Comparison of ENCODE assay signal across 27 mouse cellular contexts in the genomic region with DNA sequence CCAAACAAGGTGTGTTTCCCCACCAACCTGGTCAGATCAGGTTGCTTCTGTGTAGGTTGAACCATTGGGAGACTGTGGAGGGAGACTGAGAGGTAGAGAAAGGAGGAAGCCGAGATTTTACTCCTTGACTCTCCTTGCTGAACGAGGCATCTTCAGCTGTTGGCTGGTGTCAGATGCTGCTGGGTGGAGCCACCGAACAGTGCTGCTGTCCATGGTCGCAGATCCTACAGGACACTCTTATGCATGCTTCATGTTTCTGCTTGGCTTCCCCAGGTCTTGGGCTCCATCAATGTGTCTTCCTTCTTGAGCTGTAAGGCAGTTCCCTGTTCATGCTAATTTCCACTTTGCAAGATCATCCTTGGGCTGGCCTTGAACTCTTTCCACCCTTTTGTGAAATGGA.
DNase-seq lines count a peak whose midpoint lies in the region; ATAC-seq and TF ChIP-seq lines count a peak whose summit lies in the region.
"Had no signal": no experiment of that assay in that cellular context is flagged by ENCODE, and none has a peak within 500 bp of the region (broad histone marks: within the 10 kb centered on the region; RNA-seq: fewer than 3 reads in every experiment).

No protein-coding gene starts in this region.

- H3K9ac ChIP-seq in kidney, embryonic 14.5 days (ENCODE audit: low read depth, low read length) = no peak overlapping the region
- no peak overlapping the region for H3K9ac ChIP-seq in midbrain, embryonic 11.5 days (ENCODE audit: low read length)
- H3K9ac ChIP-seq: embryonic facial prominence, embryonic 12.5 days; embryonic facial prominence, embryonic 15.5 days; forebrain, postnatal 0 days; heart, embryonic 13.5 days; hindbrain, embryonic 14.5 days had no signal

- no peak overlapping the region for H3K4me3 ChIP-seq in kidney, embryonic 14.5 days (ENCODE audit: low read length)
- no peak overlapping the region for H3K4me3 ChIP-seq in midbrain, embryonic 11.5 days (ENCODE audit: low read depth, low read length)
- no peak overlapping the region for H3K4me3 ChIP-seq in midbrain, embryonic 10.5 days
- H3K4me3 ChIP-seq in myocyte = no peak overlapping the region
- H3K4me3 ChIP-seq: embryonic facial prominence, embryonic 12.5 days; embryonic facial prominence, embryonic 15.5 days; heart, adult 2 months; heart, embryonic 10.5 days; heart, embryonic 13.5 days had no signal

- H3K27ac ChIP-seq in kidney, embryonic 14.5 days (ENCODE audit: low read depth, low read length) = no peak overlapping the region
- H3K27ac ChIP-seq in midbrain, embryonic 11.5 days (ENCODE audit: low read depth, low read length) = no peak overlapping the region
- H3K27ac ChIP-seq in midbrain, embryonic 10.5 days (replicated peaks) = no peak overlapping the region
- H3K27ac ChIP-seq: embryonic facial prominence, embryonic 12.5 days; embryonic facial prominence, embryonic 15.5 days; heart, adult 2 months; heart, embryonic 10.5 days; heart, embryonic 13.5 days; hindbrain, embryonic 14.5 days; hindbrain, postnatal 0 days had no signal

- peak; percentile 10 for DNase-seq in kidney, postnatal 10 days
- peak; percentile 73 for DNase-seq in midbrain, embryonic 11.5 days (ENCODE audit: low spot score, missing footprints)
- DNase-seq in midbrain, embryonic 10.5 days (ENCODE audit: low spot score) = no peak
- peak; percentile 22 for DNase-seq in R1 (ENCODE audit: low read depth, low spot score)
- no peak for DNase-seq in frontal cortex, postnatal 10 days (ENCODE audit: low spot score in 2 of 2)
- DNase-seq: adrenal gland, adult 2 months; adrenal gland, postnatal 14 days; cerebellum, adult 11 months; cerebellum, adult 2 months; cerebellum, adult 9-11 months; cerebellum, postnatal 25 days; forebrain, postnatal 0 days; gastrocnemius, postnatal 10 days; gastrocnemius, postnatal 36 days; heart, adult 2 months; heart, postnatal 14 days; heart, postnatal 4 days had no signal

- no peaks in the 10 kb centered on the region for H3K4me1 ChIP-seq in kidney, embryonic 14.5 days (ENCODE audit: control insufficient read depth, insufficient read depth, low read length)
- H3K4me1 ChIP-seq in midbrain, embryonic 11.5 days (ENCODE audit: control insufficient read depth, insufficient read depth, low read length) = no peaks in the 10 kb centered on the region
- H3K4me1 ChIP-seq in midbrain, embryonic 10.5 days = peaks cover 16% of the 10 kb centered on the region
- H3K4me1 ChIP-seq: embryonic facial prominence, embryonic 12.5 days; embryonic facial prominence, embryonic 15.5 days had no signal

- no peak overlapping the region for H3ac ChIP-seq in myocyte (ENCODE audit: control insufficient read depth, insufficient read length)

- no peak for TF ChIP-seq POLR2A in myocyte (IDR thresholded peaks at IDR 0.05; ENCODE audit: insufficient read length, low read depth)

- ATAC-seq in kidney, embryonic 14.5 days (ENCODE audit: low FRiP score, low TSS enrichment) = no peak
- ATAC-seq in midbrain, embryonic 11.5 days (ENCODE audit: low FRiP score) = no peak
- ATAC-seq: CD4-positive, CD25-positive, alpha-beta regulatory T cell, adult 4 months; forebrain, embryonic 14.5 days; forebrain, postnatal 0 days; hindbrain, postnatal 0 days had no signal

- no peaks in the 10 kb centered on the region for H3K36me3 ChIP-seq in kidney, embryonic 14.5 days (ENCODE audit: control insufficient read depth, insufficient read depth, low read length)
- no peaks in the 10 kb centered on the region for H3K36me3 ChIP-seq in midbrain, embryonic 11.5 days (ENCODE audit: control insufficient read depth, insufficient read depth, low read length)
- H3K36me3 ChIP-seq in midbrain, embryonic 10.5 days = no peaks in the 10 kb centered on the region
- H3K36me3 ChIP-seq in myocyte (ENCODE audit: control insufficient read depth, insufficient read depth) = no peaks in the 10 kb centered on the region
- H3K36me3 ChIP-seq: embryonic facial prominence, embryonic 12.5 days; embryonic facial prominence, embryonic 15.5 days; heart, embryonic 10.5 days; heart, embryonic 13.5 days had no signal

- H3K79me2 ChIP-seq in myocyte (ENCODE audit: control insufficient read depth, insufficient read depth) = no peaks in the 10 kb centered on the region

- H3K4me2 ChIP-seq in kidney, embryonic 14.5 days (replicated peaks; ENCODE audit: low read depth, low read length) = no peak overlapping the region
- H3K4me2 ChIP-seq in midbrain, embryonic 11.5 days = no peak overlapping the region
- no peak overlapping the region for H3K4me2 ChIP-seq in myocyte (ENCODE audit: low read depth)
- H3K4me2 ChIP-seq: embryonic facial prominence, embryonic 12.5 days; embryonic facial prominence, embryonic 15.5 days; heart, embryonic 13.5 days; hindbrain, embryonic 14.5 days had no signal

- no peaks in the 10 kb centered on the region for H3K9me3 ChIP-seq in kidney, embryonic 14.5 days (ENCODE audit: control insufficient read depth, low read length)
- no peaks in the 10 kb centered on the region for H3K9me3 ChIP-seq in midbrain, embryonic 11.5 days (ENCODE audit: control insufficient read depth, low read length)
- no peaks in the 10 kb centered on the region for H3K9me3 ChIP-seq in midbrain, embryonic 10.5 days (replicated peaks)
- H3K9me3 ChIP-seq: embryonic facial prominence, embryonic 12.5 days; embryonic facial prominence, embryonic 15.5 days; heart, embryonic 10.5 days; heart, embryonic 13.5 days had no signal

- H3K27me3 ChIP-seq in kidney, embryonic 14.5 days (ENCODE audit: control insufficient read depth, insufficient read depth, low read length) = no peaks in the 10 kb centered on the region
- H3K27me3 ChIP-seq in midbrain, embryonic 11.5 days (ENCODE audit: control insufficient read depth, insufficient read depth, low read length) = no peaks in the 10 kb centered on the region
- H3K27me3 ChIP-seq in midbrain, embryonic 10.5 days (ENCODE audit: low read depth, poor library complexity, severe bottlenecking) = 0 out of 2 replicates have a peak, but pooled peaks cover 6% of the 10 kb centered on the region
- H3K27me3 ChIP-seq in myocyte (ENCODE audit: control insufficient read depth, insufficient read depth, insufficient read length) = no peaks in the 10 kb centered on the region
- H3K27me3 ChIP-seq: embryonic facial prominence, embryonic 12.5 days; embryonic facial prominence, embryonic 15.5 days had no signal

- WGBS in kidney, embryonic 14.5 days = 54% methylated on average over 4 of the region's 4 CpGs
- 71% methylated on average over 4 of the region's 4 CpGs for WGBS in midbrain, embryonic 11.5 days
- WGBS in midbrain, embryonic 10.5 days = 73% methylated on average over 4 of the region's 4 CpGs

TF ChIP-seq in myocyte, 11 proteins besides CTCF, POLR2A, EP300 and RAD21:
- TF ChIP-seq MYOG (IDR thresholded peaks at IDR 0.05; ENCODE audit: control insufficient read depth in 1 of 3, insufficient read depth in 1 of 3, insufficient read length in 2 of 3, low read depth in 2 of 3) = peak in 1 of 3 experiments; percentile 15
- no peak for TF ChIP-seq E2F4 (IDR thresholded peaks at IDR 0.05; ENCODE audit: insufficient read depth)
- TF ChIP-seq MYOD1 (IDR thresholded peaks at IDR 0.05; ENCODE audit: control insufficient read depth in 1 of 3, insufficient read length in 2 of 3, low read depth in 2 of 3) = peak in 1 of 3 experiments; percentile 55
- TF ChIP-seq REST (IDR thresholded peaks at IDR 0.05; ENCODE audit: insufficient read depth, insufficient read length) = peak; percentile 97
TF ChIP-seq in myocyte: peak in this region for 3.

Comparison
In these comparisons a context has a peak if more than half of its experiments do, and no peak if none do; other contexts are left out.
1. DNase-seq: peak in kidney, postnatal 10 days (single experiment), midbrain, embryonic 11.5 days (single experiment) and R1 (single experiment); none in midbrain, embryonic 10.5 days (single experiment) and frontal cortex, postnatal 10 days (0 of 2).